Mouse (Mus musculus): ENCODE data around the gene Poc1b. TPM values are rescaled to one million over a fixed set of nuclear protein-coding genes. Genes with fewer than 3 reads are reported as not detected.
"Not testable (repeated sequence)": the region's sequence is repeated elsewhere in the genome, so short reads cannot be mapped to it uniquely, and the experiment has no call there.

Gene Poc1b
- polyA plus RNA-seq, 1 experiment from 2014 or later, result 33.5 TPM

DNA sequence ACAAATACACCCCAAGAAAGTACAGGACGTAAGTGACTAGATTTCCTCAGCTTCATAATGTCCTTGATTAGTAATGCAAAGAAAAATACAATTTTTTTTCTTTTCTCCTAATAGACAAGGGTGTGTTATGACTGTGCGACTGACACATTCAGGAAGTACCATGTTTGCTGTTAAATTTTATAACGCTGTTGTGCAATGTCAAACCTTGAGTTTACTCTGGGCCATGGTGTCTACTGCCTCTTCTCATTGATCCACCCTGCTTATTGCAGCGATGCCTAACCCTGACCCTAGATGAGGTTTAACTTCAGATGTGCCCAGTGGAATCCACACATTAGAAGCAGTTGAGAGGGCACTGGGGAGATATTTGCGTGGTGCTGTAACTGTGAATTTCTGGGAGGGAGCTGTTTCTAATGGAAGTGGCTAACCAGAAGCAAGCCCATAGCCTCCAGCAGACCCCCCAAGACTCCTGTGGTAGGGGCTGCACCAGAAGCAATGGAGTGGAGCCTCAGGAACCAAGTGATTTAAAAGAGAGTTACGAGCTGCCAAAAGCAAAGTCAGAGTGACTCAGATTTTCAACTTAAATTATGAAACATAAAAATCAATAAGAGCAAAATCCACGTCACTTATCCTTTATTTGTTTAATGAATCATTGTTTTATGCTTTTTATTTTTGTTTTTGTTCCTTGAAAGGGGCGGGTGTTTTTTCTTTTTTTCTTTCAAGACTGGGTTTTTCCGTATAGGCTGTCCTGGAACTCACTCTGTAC, 104.8 kb downstream of the Poc1b start:
- no peak for DNase-seq
- WGBS, result 85% methylated on average over 9 of the region's 9 CpGs
- TF ChIP-seq CTCF (IDR thresholded peaks at IDR 0.05; ENCODE audit: low read depth), result no peak
- no peak overlapping the region for H3K4me2 ChIP-seq
- no peak overlapping the region for H3K27ac ChIP-seq (ENCODE audit: low read depth)
- ATAC-seq (ENCODE audit: insufficient read depth), result no peak
- H3K9ac ChIP-seq, result no peak overlapping the region
- no peaks in the 10 kb centered on the region for H3K27me3 ChIP-seq (ENCODE audit: insufficient read depth, low read length)
- no peaks in the 10 kb centered on the region for H3K4me1 ChIP-seq (ENCODE audit: insufficient read depth)
- no peak overlapping the region for H3K4me3 ChIP-seq (ENCODE audit: low read depth, low read length)
- H3K36me3 ChIP-seq (ENCODE audit: insufficient read depth), result no peaks in the 10 kb centered on the region
- H3K9me3 ChIP-seq (ENCODE audit: low read depth, low read length), result no peaks in the 10 kb centered on the region

- WGBS, result 66% methylated on average over 15 of the region's 15 CpGs
- Histone ChIP-seq H3K9me3 (ENCODE audit: low read depth, low read length) (no peaks in the 10 kb centered on the region), H3K9ac (no peak overlapping the region), H3K4me1 (ENCODE audit: insufficient read depth) (no peaks in the 10 kb centered on the region), H3K4me3 (ENCODE audit: low read depth, low read length) (no peak overlapping the region), H3K27ac (ENCODE audit: low read depth) (no peak overlapping the region), H3K27me3 (ENCODE audit: insufficient read depth, low read length) (no peaks in the 10 kb centered on the region), H3K36me3 (ENCODE audit: insufficient read depth) (no peaks in the 10 kb centered on the region), H3K4me2 (no peak overlapping the region)
- no peak for ATAC-seq (ENCODE audit: insufficient read depth)
- no peak for TF ChIP-seq CTCF (IDR thresholded peaks at IDR 0.05; ENCODE audit: low read depth)
- DNase-seq, result no peak
Observed at GRCm38 (mm10) chr10:99214421-99215299, 107.8 kb downstream of the Poc1b start.

DNA sequence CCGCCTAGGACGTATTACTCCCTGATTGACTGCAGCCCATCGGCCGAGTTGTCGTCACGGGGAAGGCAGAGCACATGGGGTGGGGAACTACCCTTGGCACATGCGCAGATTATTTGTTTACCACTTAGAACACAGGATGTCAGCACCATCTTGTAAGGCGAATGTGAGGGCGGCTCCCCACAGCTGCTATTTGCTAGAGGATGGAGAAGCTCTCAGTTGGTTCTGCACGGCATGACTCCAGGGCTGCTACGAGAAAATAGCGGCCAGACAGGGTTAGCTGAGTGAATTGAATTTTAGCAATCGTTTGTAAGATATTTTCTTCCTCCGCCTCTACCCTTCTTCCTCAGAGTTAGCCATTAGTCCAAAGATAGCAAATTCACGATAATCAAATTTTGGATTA, 109.7 kb downstream of the Poc1b start:
- H3K9ac ChIP-seq, result not testable (repeated sequence)
- 86% methylated on average over 14 of the region's 15 CpGs for WGBS

GRCm38 (mm10) chr10:99221540-99221939, 114.7 kb downstream of the Poc1b start:
- TF ChIP-seq CTCF (IDR thresholded peaks at IDR 0.05; ENCODE audit: low read depth), result no peak
- no peaks in the 10 kb centered on the region for H3K4me1 ChIP-seq (ENCODE audit: insufficient read depth)
- H3K27me3 ChIP-seq (ENCODE audit: insufficient read depth, low read length), result no peaks in the 10 kb centered on the region
- no peaks in the 10 kb centered on the region for H3K36me3 ChIP-seq (ENCODE audit: insufficient read depth)
- H3K4me3 ChIP-seq (ENCODE audit: low read depth, low read length), result no peak overlapping the region
- no peaks in the 10 kb centered on the region for H3K9me3 ChIP-seq (ENCODE audit: low read depth, low read length)
- DNase-seq, result no peak
- ATAC-seq (ENCODE audit: insufficient read depth), result no peak
- no peak overlapping the region for H3K9ac ChIP-seq
- H3K27ac ChIP-seq (ENCODE audit: low read depth), result no peak overlapping the region
- no peak overlapping the region for H3K4me2 ChIP-seq
- WGBS, result 92% methylated on average over 8 of the region's 8 CpGs

More for the DNA sequence above, 109.7 kb downstream of the Poc1b start:
- ATAC-seq (ENCODE audit: insufficient read depth); H3K9me3 ChIP-seq (ENCODE audit: low read depth, low read length); DNase-seq; H3K36me3 ChIP-seq (ENCODE audit: insufficient read depth); H3K27me3 ChIP-seq (ENCODE audit: insufficient read depth, low read length); H3K4me1 ChIP-seq (ENCODE audit: insufficient read depth); H3K4me2 ChIP-seq; H3K4me3 ChIP-seq (ENCODE audit: low read depth, low read length); H3K27ac ChIP-seq (ENCODE audit: low read depth): not testable (repeated sequence)

GRCm38 (mm10) chr10:99222726-99223125, 115.9 kb downstream of the Poc1b start:
- Histone ChIP-seq H3K9me3 (ENCODE audit: low read depth, low read length) (no peaks in the 10 kb centered on the region), H3K4me1 (ENCODE audit: insufficient read depth) (peaks cover 2% of the 10 kb centered on the region), H3K9ac (no peak overlapping the region), H3K27ac (ENCODE audit: low read depth) (peak overlapping the region; percentile 54; the same call in 1 of the 2 replicates), H3K4me3 (ENCODE audit: low read depth, low read length) (no peak overlapping the region), H3K27me3 (ENCODE audit: insufficient read depth, low read length) (no peaks in the 10 kb centered on the region), H3K4me2 (no peak overlapping the region), H3K36me3 (ENCODE audit: insufficient read depth) (no peaks in the 10 kb centered on the region)
- WGBS, result 63% methylated on average over 5 of the region's 5 CpGs
- no peak for ATAC-seq (ENCODE audit: insufficient read depth)
- no peak for TF ChIP-seq CTCF (IDR thresholded peaks at IDR 0.05; ENCODE audit: low read depth)
- no peak for DNase-seq

DNA sequence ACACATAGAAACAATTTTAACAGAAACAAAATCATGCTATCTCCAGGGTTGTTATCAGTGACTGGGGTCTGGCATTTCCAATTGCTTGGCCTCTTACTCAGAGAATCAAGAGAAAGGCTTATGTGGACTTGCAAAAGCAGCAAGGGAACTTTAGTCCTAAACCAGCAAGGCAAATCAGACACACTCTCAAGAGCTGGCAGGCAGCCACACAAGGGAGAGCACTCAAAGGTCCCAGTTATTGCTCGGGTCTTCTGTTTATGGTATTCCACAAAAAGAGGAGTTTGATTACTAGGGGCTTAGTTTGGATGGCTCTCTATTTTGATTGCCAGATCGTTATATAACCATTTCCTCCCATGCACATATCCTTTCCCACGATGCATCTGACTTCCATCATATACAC, 117.4 kb downstream of the Poc1b start:
- DNase-seq, result peak; percentile 90
- H3K4me3 ChIP-seq (ENCODE audit: low read depth, low read length), result no peak overlapping the region
- H3K9me3 ChIP-seq (ENCODE audit: low read depth, low read length), result no peaks in the 10 kb centered on the region
- no peak overlapping the region for H3K4me2 ChIP-seq
- peak overlapping the region; percentile 55 for H3K27ac ChIP-seq (ENCODE audit: low read depth)
- no peak overlapping the region for H3K9ac ChIP-seq
- 23% methylated on average over 3 of the region's 3 CpGs for WGBS
- no peak for TF ChIP-seq CTCF (IDR thresholded peaks at IDR 0.05; ENCODE audit: low read depth)
- H3K27me3 ChIP-seq (ENCODE audit: insufficient read depth, low read length), result no peaks in the 10 kb centered on the region
- peak; percentile 33; the same call in 1 of the 2 replicates for ATAC-seq (ENCODE audit: insufficient read depth)
- H3K36me3 ChIP-seq (ENCODE audit: insufficient read depth), result no peaks in the 10 kb centered on the region
- peaks cover 13% of the 10 kb centered on the region for H3K4me1 ChIP-seq (ENCODE audit: insufficient read depth)

GRCm38 (mm10) chr10:99226782-99227181, 119.9 kb downstream of the Poc1b start:
- Histone ChIP-seq H3K4me1 (ENCODE audit: insufficient read depth) (peaks cover 13% of the 10 kb centered on the region), H3K4me2 (no peak overlapping the region)
- no peak for ATAC-seq (ENCODE audit: insufficient read depth)

More at GRCm38 (mm10) chr10:99226782-99227181, 119.9 kb downstream of the Poc1b start:
- Histone ChIP-seq H3K9ac (no peak overlapping the region), H3K27ac (ENCODE audit: low read depth) (no peak overlapping the region), H3K9me3 (ENCODE audit: low read depth, low read length) (no peaks in the 10 kb centered on the region), H3K4me3 (ENCODE audit: low read depth, low read length) (no peak overlapping the region), H3K27me3 (ENCODE audit: insufficient read depth, low read length) (no peaks in the 10 kb centered on the region), H3K36me3 (ENCODE audit: insufficient read depth) (no peaks in the 10 kb centered on the region)
- WGBS, result 85% methylated on average over 5 of the region's 5 CpGs
- TF ChIP-seq CTCF (IDR thresholded peaks at IDR 0.05; ENCODE audit: low read depth), result no peak
- no peak for DNase-seq
